Mouse (Mus musculus): ENCODE measurements around the gene Ccdc61.

DNA sequence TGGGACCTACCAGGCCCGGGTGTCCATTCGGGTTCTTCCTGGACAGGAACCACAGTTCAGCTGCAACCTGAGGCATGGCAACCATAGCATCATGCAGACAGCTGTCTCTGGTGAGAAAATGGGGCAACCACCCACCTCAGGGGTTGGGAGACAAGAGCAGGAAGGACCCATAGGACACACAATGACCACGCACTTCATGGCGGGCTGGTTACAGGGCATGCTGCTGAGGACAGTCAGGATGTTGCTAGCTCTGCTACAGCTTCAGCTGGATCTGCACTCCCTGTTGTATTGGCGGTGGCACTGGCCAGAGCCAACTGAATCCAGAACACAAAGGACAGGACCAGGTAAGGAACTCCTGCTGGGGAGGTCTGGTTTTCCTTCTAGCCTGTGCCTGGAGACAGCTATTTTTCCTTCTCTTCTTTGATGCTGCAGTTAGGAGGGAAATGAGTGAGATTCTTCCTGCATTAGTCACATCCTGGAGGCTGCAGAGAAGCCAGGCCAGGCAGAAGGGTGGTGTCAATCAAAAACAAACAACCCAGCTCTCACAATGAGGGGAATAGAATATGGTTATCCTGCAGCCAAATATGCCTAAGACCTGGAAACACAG lies 51.8 kb downstream of the Ccdc61 start:
- TF ChIP-seq CTCF (IDR thresholded peaks at IDR 0.05; ENCODE audit: extremely low read depth, insufficient read depth, low read length): no peak
- TF ChIP-seq POLR2A (IDR thresholded peaks at IDR 0.05; ENCODE audit: extremely low read depth, insufficient read depth, low read length): no peak
